Mouse (Mus musculus) MEL (cell line): ENCODE data around the gene Acvr1b. TPM values are rescaled to one million over a fixed set of nuclear protein-coding genes. Genes with fewer than 3 reads are reported as not detected.

Source experiments
- DNase-seq: peaks from one replicate; pipeline ENCODE4 v3.0.0; 2011; ENCODE audit warnings: low read depth, low spot score
- H3K27ac ChIP-seq: 2 replicates; pipeline ENCODE4 v1.5.1; 2012; ENCODE audit warnings: low read depth, mild to moderate bottlenecking, control low read depth, low read length, moderate library complexity; ENCODE audit not compliant: control insufficient read depth
- H3K27me3 ChIP-seq, 2 experiments: fragments of 150-350 bp in 1 of 2; sonication (generic) in 1 of 2; 2 replicates each; pipeline ENCODE4 v1.6.1; 2012; ENCODE audit warnings: low read length in 2 of 2, mild to moderate bottlenecking in 2 of 2, improper control_type of control experiment in 1 of 2, moderate library complexity in 1 of 2; ENCODE audit not compliant: insufficient read depth in 2 of 2, control insufficient read depth in 1 of 2
- H3K36me3 ChIP-seq, 2 experiments: 2 replicates each; pipeline ENCODE4 v1.6.1; 2012 to 2014; ENCODE audit warnings: low read length in 2 of 2, improper control_type of control experiment in 1 of 2, inconsistent platforms in 1 of 2, mild to moderate bottlenecking in 1 of 2; ENCODE audit not compliant: insufficient read depth in 2 of 2, control insufficient read depth in 1 of 2
- H3K4me1 ChIP-seq, 2 experiments: fragments of 150-350 bp in 1 of 2; sonication (generic) in 1 of 2; 2 replicates each; pipeline ENCODE4 v1.6.1; 2012; ENCODE audit warnings: low read length in 2 of 2, improper control_type of control experiment in 1 of 2, mild to moderate bottlenecking in 1 of 2; ENCODE audit not compliant: insufficient read depth in 2 of 2, control insufficient read depth in 1 of 2
- H3K4me3 ChIP-seq, 2 experiments: fragments of 150-350 bp in 1 of 2; sonication (generic) in 1 of 2; 2 replicates each; pipeline ENCODE4 v1.5.1; 2012; ENCODE audit warnings: low read depth in 2 of 2, low read length in 2 of 2, mild to moderate bottlenecking in 2 of 2, moderate library complexity in 2 of 2, control low read depth in 1 of 2, improper control_type of control experiment in 1 of 2; ENCODE audit not compliant: control insufficient read depth in 1 of 2, insufficient read depth in 1 of 2
- H3K79me2 ChIP-seq: 2 replicates; pipeline ENCODE4 v1.6.1; 2012; ENCODE audit warnings: mild to moderate bottlenecking, low read length, moderate library complexity; ENCODE audit not compliant: control insufficient read depth, poor library complexity, insufficient read depth
- H3K9ac ChIP-seq: 2 replicates; pipeline ENCODE4 v1.6.1; 2012; ENCODE audit warnings: low read depth, mild to moderate bottlenecking, control low read depth, low read length, moderate library complexity; ENCODE audit not compliant: control insufficient read depth, poor library complexity, severe bottlenecking
- H3K9me3 ChIP-seq: fragments of 150-350 bp; sonication (generic); replicated peaks from 2 replicates; pipeline ENCODE4 v1.6.1; 2012; ENCODE audit warnings: mild to moderate bottlenecking, low read length, improper control_type of control experiment, moderate library complexity; ENCODE audit not compliant: insufficient read depth
- CHD1 ChIP-seq: IDR thresholded peaks from 2 replicates; pipeline ENCODE4 v1.6.1; 2012; ENCODE audit warnings: low read depth, mild to moderate bottlenecking, inconsistent platforms, low read length, improper control_type of control experiment
- CHD2 ChIP-seq: IDR thresholded peaks from 2 replicates; pipeline ENCODE4 v1.6.1; 2011; ENCODE audit warnings: low read length, improper control_type of control experiment
- E2F4 ChIP-seq: IDR thresholded peaks from 2 replicates; pipeline ENCODE4 v1.6.1; 2011; ENCODE audit warnings: low read depth, low read length, improper control_type of control experiment, borderline replicate concordance
- ELF1 ChIP-seq: IDR thresholded peaks from 2 replicates; pipeline ENCODE4 v1.6.1; 2014; ENCODE audit warnings: low read depth, mild to moderate bottlenecking, inconsistent platforms, low read length, improper control_type of control experiment, moderate library complexity
- EP300 ChIP-seq, 2 experiments: IDR thresholded peaks; 2 replicates each; pipeline ENCODE4 v1.6.1; 2011; ENCODE audit warnings: improper control_type of control experiment in 2 of 2, low read length in 2 of 2, low read depth in 1 of 2, mild to moderate bottlenecking in 1 of 2
- ETS1 ChIP-seq: IDR thresholded peaks from 2 replicates; pipeline ENCODE4 v1.6.1; 2012; ENCODE audit warnings: low read depth, mild to moderate bottlenecking, inconsistent platforms, low read length, improper control_type of control experiment, moderate library complexity
- HCFC1 ChIP-seq: IDR thresholded peaks from 2 replicates; pipeline ENCODE4 v1.6.1; 2012; ENCODE audit warnings: low read depth, mild to moderate bottlenecking, inconsistent platforms, low read length, improper control_type of control experiment, moderate library complexity
- KAT2A ChIP-seq: conservative IDR thresholded peaks from 2 replicates; pipeline ENCODE4 v1.6.1; 2012; ENCODE audit warnings: low read depth, low read length, improper control_type of control experiment, inconsistent platforms
- MAFK ChIP-seq: IDR thresholded peaks from 2 replicates; pipeline ENCODE4 v1.6.1; 2011; ENCODE audit warnings: low read depth, mild to moderate bottlenecking, low read length, improper control_type of control experiment, borderline replicate concordance
- MAZ ChIP-seq: IDR thresholded peaks from 2 replicates; pipeline ENCODE4 v1.6.1; 2012; ENCODE audit warnings: low read depth, mild to moderate bottlenecking, inconsistent platforms, low read length, improper control_type of control experiment
- MEF2A ChIP-seq: IDR thresholded peaks from 2 replicates; pipeline ENCODE4 v1.6.1; 2014; ENCODE audit warnings: low read depth, mild to moderate bottlenecking, inconsistent platforms, low read length, improper control_type of control experiment; ENCODE audit not compliant: poor library complexity, insufficient replicate concordance, severe bottlenecking; ENCODE audit errors: extremely low read depth
- MYB ChIP-seq: IDR thresholded peaks from 2 replicates; pipeline ENCODE4 v1.6.1; 2011; ENCODE audit warnings: mild to moderate bottlenecking, low read depth, low read length, improper control_type of control experiment
- NELFE ChIP-seq: IDR thresholded peaks from 2 replicates; pipeline ENCODE4 v1.6.1; 2011; ENCODE audit warnings: low read depth, low read length, improper control_type of control experiment
- RCOR1 ChIP-seq: IDR thresholded peaks from 2 replicates; pipeline ENCODE4 v1.6.1; 2012; ENCODE audit warnings: low read depth, mild to moderate bottlenecking, inconsistent platforms, low read length, improper control_type of control experiment
- SIN3A ChIP-seq: IDR thresholded peaks from 2 replicates; pipeline ENCODE4 v1.6.1; 2012; ENCODE audit warnings: low read length, improper control_type of control experiment, inconsistent platforms
- SMC3 ChIP-seq: IDR thresholded peaks from 2 replicates; pipeline ENCODE4 v1.6.1; 2011; ENCODE audit warnings: low read depth, low read length, improper control_type of control experiment
- TBP ChIP-seq: IDR thresholded peaks from 2 replicates; pipeline ENCODE4 v1.8.0; 2011; ENCODE audit warnings: low read depth, low read length, improper control_type of control experiment
- UBTF ChIP-seq: IDR thresholded peaks from 2 replicates; pipeline ENCODE4 v1.6.1; 2012; ENCODE audit warnings: low read depth, mild to moderate bottlenecking, inconsistent platforms, low read length, improper control_type of control experiment, moderate library complexity, borderline replicate concordance; ENCODE audit not compliant: insufficient read depth
- ZC3H11A ChIP-seq: IDR thresholded peaks from 2 replicates; pipeline ENCODE4 v1.6.1; 2012; ENCODE audit warnings: low read depth, mild to moderate bottlenecking, inconsistent platforms, low read length, improper control_type of control experiment
- ZMIZ1 ChIP-seq: IDR thresholded peaks from 2 replicates; pipeline ENCODE4 v1.6.1; 2012; ENCODE audit warnings: low read depth, mild to moderate bottlenecking, inconsistent platforms, low read length, improper control_type of control experiment, moderate library complexity
- polyA plus RNA-seq, 2 experiments: library from polyadenylated mRNA; stranded (reverse) in 1 of 2; unstranded in 1 of 2; fragments of >175 nt in 1 of 2; fragments of >200 nt in 1 of 2; gene quantifications; 2 replicates each; pipeline versions ENCODE4 v1.2.1 to v1.2.4; 2012; ENCODE audit warnings: low replicate concordance in 2 of 2, low read depth in 1 of 2; ENCODE audit not compliant: insufficient read length in 2 of 2, insufficient read depth in 1 of 2, missing spikeins in 1 of 2
- total RNA-seq: library from RNA; depleted of rRNA; stranded (reverse); fragments of 300-350 nt; gene quantifications from 2 replicates; pipeline ENCODE4 v1.2.3, GENCODE M21; 2012

Acvr1b gene
- total and polyA plus RNA-seq, 3 experiments, result 10.4 to 13.2 TPM; not detected in 1

- TF ChIP-seq SIN3A (peak; percentile 87), CHD2 (no peak)
Observed at GRCm38 (mm10) chr15:101191459-101192259, 17.8 kb downstream of the Acvr1b start (continued).

DNA sequence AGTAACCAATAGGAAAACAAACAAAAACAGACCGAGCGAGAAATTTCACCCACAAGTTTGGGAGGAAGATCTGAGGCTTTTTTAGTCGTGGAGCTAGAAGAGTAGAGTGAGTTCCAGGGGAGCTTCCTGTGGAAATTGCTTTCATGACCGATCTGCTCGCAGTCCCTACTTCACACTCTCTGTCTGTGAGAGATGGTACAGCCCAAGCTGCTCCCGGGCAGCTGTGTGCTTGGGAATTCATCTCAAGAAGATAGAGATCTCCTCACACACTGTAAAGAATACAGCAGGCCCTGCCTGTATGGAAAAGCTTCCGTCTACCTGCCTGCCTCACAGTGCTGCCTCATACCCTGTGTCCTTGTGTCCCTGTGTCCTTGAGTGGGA, 18.4 kb downstream of the Acvr1b start:
- no peaks in the 10 kb centered on the region for H3K27me3 ChIP-seq
- H3K79me2 ChIP-seq, result 0 out of 2 replicates have a peak, but pooled peaks cover 1% of the 10 kb centered on the region
- H3K4me3 ChIP-seq, result no peak overlapping the region
- H3K9me3 ChIP-seq, result no peaks in the 10 kb centered on the region
- H3K27ac ChIP-seq, result peak overlapping the region; percentile 55; the same call in 1 of the 2 replicates
- TF ChIP-seq ZC3H11A (no peak), KAT2A (no peak), MAZ (no peak), UBTF (no peak), NELFE (no peak), ETS1 (no peak), MYB (no peak), E2F4 (no peak), CHD1 (no peak), MEF2A (no peak), HCFC1 (no peak), ELF1 (no peak), RCOR1 (no peak), EP300 (IDR thresholded peaks at IDR 0.05; ENCODE audit: low read depth in 1 of 2, low read length in 2 of 2) (no peak), TBP (no peak), SMC3 (no peak), ZMIZ1 (no peak), MAFK (no peak)
- DNase-seq, result no peak
- H3K4me1 ChIP-seq, result peaks cover 13 to 43% of the 10 kb centered on the region in 2 experiments
- H3K9ac ChIP-seq, result peak overlapping the region; percentile 9; the same call in 1 of the 2 replicates
- peaks cover 0 to 35% of the 10 kb centered on the region in 2 experiments; a peak in 2 of 4 replicates for H3K36me3 ChIP-seq
